Mouse (Mus musculus): ENCODE results near the gene Rab3a. TPM values are rescaled to one million over a fixed set of nuclear protein-coding genes. Genes with fewer than 3 reads are reported as not detected.

Gene Rab3a
- polyA plus RNA-seq, 1 experiment, result 34.9 TPM

DNA sequence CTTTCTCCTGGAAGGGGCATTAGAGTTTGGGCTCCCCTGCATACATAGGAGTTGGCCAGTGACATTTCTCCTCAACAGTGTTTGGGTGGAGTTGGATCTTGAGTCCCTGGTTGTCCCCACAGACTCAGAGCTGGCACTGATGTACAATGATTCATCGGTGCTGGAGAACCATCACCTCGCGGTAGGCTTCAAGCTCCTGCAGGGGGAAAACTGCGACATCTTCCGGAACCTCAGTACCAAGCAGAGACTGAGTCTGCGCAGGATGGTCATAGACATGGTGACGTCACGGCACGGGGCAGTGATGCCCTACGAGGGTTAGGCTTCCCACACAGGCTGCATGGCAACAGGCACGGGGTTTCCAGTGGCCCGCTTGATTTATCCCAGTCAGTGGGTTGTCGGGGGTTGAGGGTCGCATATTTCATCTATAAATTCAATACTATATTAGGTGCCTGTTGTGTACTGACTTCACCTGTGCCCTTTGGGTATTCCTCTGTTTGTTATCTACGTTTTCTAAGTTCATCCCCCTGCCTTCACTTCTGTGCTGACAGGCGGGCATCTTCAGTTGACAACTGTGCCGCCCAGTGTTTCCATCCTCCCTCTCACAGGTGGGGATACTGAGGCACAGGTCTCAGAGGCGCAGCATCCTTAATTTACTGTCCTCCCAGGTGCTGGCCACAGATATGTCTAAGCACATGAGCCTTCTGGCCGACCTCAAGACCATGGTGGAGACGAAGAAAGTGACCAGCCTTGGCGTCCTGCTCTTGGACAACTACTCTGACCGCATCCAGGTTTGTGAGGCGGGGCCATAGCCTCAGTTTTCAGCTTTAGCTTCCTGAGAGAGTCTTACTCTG, 6.0 kb upstream of the Rab3a start:
- H3K79me2 ChIP-seq (ENCODE audit: control insufficient read depth, insufficient read depth), result no peaks in the 10 kb centered on the region
- no peak overlapping the region for H3K4me2 ChIP-seq (ENCODE audit: low read depth)
- no peaks in the 10 kb centered on the region for H3K36me3 ChIP-seq (ENCODE audit: control insufficient read depth, insufficient read depth)
- H3K27me3 ChIP-seq (ENCODE audit: control insufficient read depth, insufficient read depth, insufficient read length), result peaks cover 29% of the 10 kb centered on the region
- H3K4me3 ChIP-seq, result no peak overlapping the region
- H3ac ChIP-seq (ENCODE audit: control insufficient read depth, insufficient read length), result no peak overlapping the region
- TF ChIP-seq CEBPB (IDR thresholded peaks at IDR 0.05; ENCODE audit: insufficient read depth, poor library complexity, severe bottlenecking) (no peak), TCF12 (IDR thresholded peaks at IDR 0.05; ENCODE audit: insufficient read depth, poor library complexity, severe bottlenecking) (no peak), POLR2A (IDR thresholded peaks at IDR 0.05; ENCODE audit: insufficient read length, low read depth) (no peak), POLR2AphosphoS2 (IDR thresholded peaks at IDR 0.05; ENCODE audit: insufficient read length, low read depth) (no peak), MYOG (IDR thresholded peaks at IDR 0.05; ENCODE audit: control insufficient read depth in 1 of 3, insufficient read depth in 1 of 3, insufficient read length in 2 of 3, low read depth in 2 of 3) (no peak), USF1 (IDR thresholded peaks at IDR 0.05; ENCODE audit: low read depth) (no peak), E2F4 (IDR thresholded peaks at IDR 0.05; ENCODE audit: insufficient read depth) (no peak), SRF (IDR thresholded peaks at IDR 0.05; ENCODE audit: control insufficient read depth, insufficient read length, low read depth) (no peak), TCF3 (IDR thresholded peaks at IDR 0.05; ENCODE audit: insufficient read length, low read depth) (no peak), MYOD1 (IDR thresholded peaks at IDR 0.05; ENCODE audit: control insufficient read depth in 1 of 3, insufficient read length in 2 of 3, low read depth in 2 of 3) (no peak), REST (IDR thresholded peaks at IDR 0.05; ENCODE audit: insufficient read depth, insufficient read length) (no peak), MAX (IDR thresholded peaks at IDR 0.05; ENCODE audit: low read depth) (no peak)

DNA sequence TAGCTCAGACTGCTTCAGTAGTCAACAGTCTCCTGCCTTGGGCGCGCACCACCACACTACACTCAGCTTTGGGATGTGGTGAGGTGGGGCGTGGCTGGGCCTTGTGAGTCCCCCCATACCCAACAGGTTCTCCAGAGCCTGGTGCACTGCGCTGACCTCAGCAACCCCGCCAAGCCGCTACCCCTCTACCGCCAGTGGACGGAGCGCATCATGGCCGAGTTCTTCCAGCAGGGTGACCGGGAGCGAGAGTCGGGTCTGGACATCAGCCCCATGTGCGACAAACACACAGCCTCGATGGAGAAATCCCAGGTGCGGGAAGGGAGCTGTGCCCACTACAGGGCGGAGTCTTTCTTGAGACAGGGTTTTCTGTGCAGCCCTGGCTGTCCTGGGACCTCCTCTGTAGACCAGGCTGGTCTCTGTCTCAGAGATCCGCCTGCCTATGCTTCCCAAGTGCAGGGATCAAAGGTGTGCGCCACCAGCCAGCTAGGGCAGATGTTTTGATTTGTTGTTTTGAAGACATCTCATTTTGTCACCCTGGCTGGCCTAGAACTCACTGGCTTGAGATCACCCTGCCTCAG, 5.3 kb upstream of the Rab3a start:
- Histone ChIP-seq H3K4me2 (ENCODE audit: low read depth) (no peak overlapping the region), H3K27me3 (ENCODE audit: control insufficient read depth, insufficient read depth, insufficient read length) (peaks cover 23% of the 10 kb centered on the region), H3K79me2 (ENCODE audit: control insufficient read depth, insufficient read depth) (no peaks in the 10 kb centered on the region), H3K4me3 (no peak overlapping the region), H3K36me3 (ENCODE audit: control insufficient read depth, insufficient read depth) (no peaks in the 10 kb centered on the region), H3ac (ENCODE audit: control insufficient read depth, insufficient read length) (no peak overlapping the region)
- no peak for TF ChIP-seq REST (IDR thresholded peaks at IDR 0.05; ENCODE audit: insufficient read depth, insufficient read length)
- TF ChIP-seq TCF3 (IDR thresholded peaks at IDR 0.05; ENCODE audit: insufficient read length, low read depth), result no peak
- no peak for TF ChIP-seq TCF12 (IDR thresholded peaks at IDR 0.05; ENCODE audit: insufficient read depth, poor library complexity, severe bottlenecking)
- no peak for TF ChIP-seq POLR2A (IDR thresholded peaks at IDR 0.05; ENCODE audit: insufficient read length, low read depth)
- no peak for TF ChIP-seq POLR2AphosphoS2 (IDR thresholded peaks at IDR 0.05; ENCODE audit: insufficient read length, low read depth)
- no peak for TF ChIP-seq SRF (IDR thresholded peaks at IDR 0.05; ENCODE audit: control insufficient read depth, insufficient read length, low read depth)
- TF ChIP-seq MAX (IDR thresholded peaks at IDR 0.05; ENCODE audit: low read depth), result no peak
- TF ChIP-seq CEBPB (IDR thresholded peaks at IDR 0.05; ENCODE audit: insufficient read depth, poor library complexity, severe bottlenecking), result no peak
- no peak for TF ChIP-seq MYOD1 (IDR thresholded peaks at IDR 0.05; ENCODE audit: control insufficient read depth in 1 of 3, insufficient read length in 2 of 3, low read depth in 2 of 3)
- TF ChIP-seq E2F4 (IDR thresholded peaks at IDR 0.05; ENCODE audit: insufficient read depth), result no peak
- TF ChIP-seq USF1 (IDR thresholded peaks at IDR 0.05; ENCODE audit: low read depth), result no peak
- no peak for TF ChIP-seq MYOG (IDR thresholded peaks at IDR 0.05; ENCODE audit: control insufficient read depth in 1 of 3, insufficient read depth in 1 of 3, insufficient read length in 2 of 3, low read depth in 2 of 3)

DNA sequence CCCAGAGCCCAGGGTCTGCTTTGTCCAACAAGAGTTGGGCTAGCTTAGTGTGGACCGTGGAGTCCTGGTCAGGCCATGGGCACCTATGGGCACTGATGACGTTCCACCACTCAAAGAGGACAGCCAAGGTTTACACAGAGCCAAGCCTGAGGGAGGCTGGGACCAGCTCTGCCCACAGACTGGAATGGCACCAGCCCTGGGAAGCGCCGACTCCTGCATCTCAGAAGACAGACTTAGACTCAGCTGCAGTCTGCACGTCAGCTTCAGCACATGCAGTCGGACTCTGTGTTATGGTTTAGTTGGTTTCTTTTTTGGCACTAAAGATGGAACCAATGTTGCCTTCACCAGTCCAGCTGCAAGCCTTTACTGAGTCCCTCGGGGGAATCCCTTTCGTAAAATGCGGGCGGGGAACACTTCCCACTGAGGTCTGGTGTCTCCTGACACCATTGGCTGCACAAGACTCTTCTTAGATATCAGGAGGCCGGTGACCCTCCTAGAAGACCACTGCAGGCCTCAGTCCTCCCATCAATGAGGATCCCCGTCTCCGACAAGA, 4.3 kb upstream of the Rab3a start:
- Histone ChIP-seq H3K4me2 (ENCODE audit: low read depth) (no peak overlapping the region), H3K4me3 (no peak overlapping the region), H3K27me3 (ENCODE audit: control insufficient read depth, insufficient read depth, insufficient read length) (peaks cover 20% of the 10 kb centered on the region), H3K36me3 (ENCODE audit: control insufficient read depth, insufficient read depth) (no peaks in the 10 kb centered on the region), H3ac (ENCODE audit: control insufficient read depth, insufficient read length) (no peak overlapping the region), H3K79me2 (ENCODE audit: control insufficient read depth, insufficient read depth) (no peaks in the 10 kb centered on the region)
- no peak for TF ChIP-seq CEBPB (IDR thresholded peaks at IDR 0.05; ENCODE audit: insufficient read depth, poor library complexity, severe bottlenecking)
- TF ChIP-seq TCF3 (IDR thresholded peaks at IDR 0.05; ENCODE audit: insufficient read length, low read depth), result no peak
- TF ChIP-seq MYOG (IDR thresholded peaks at IDR 0.05; ENCODE audit: control insufficient read depth in 1 of 3, insufficient read depth in 1 of 3, insufficient read length in 2 of 3, low read depth in 2 of 3), result no peak
- no peak for TF ChIP-seq TCF12 (IDR thresholded peaks at IDR 0.05; ENCODE audit: insufficient read depth, poor library complexity, severe bottlenecking)
- TF ChIP-seq MAX (IDR thresholded peaks at IDR 0.05; ENCODE audit: low read depth), result no peak
- TF ChIP-seq SRF (IDR thresholded peaks at IDR 0.05; ENCODE audit: control insufficient read depth, insufficient read length, low read depth), result no peak
- no peak for TF ChIP-seq POLR2AphosphoS2 (IDR thresholded peaks at IDR 0.05; ENCODE audit: insufficient read length, low read depth)
- no peak for TF ChIP-seq REST (IDR thresholded peaks at IDR 0.05; ENCODE audit: insufficient read depth, insufficient read length)
- no peak for TF ChIP-seq MYOD1 (IDR thresholded peaks at IDR 0.05; ENCODE audit: control insufficient read depth in 1 of 3, insufficient read length in 2 of 3, low read depth in 2 of 3)
- TF ChIP-seq USF1 (IDR thresholded peaks at IDR 0.05; ENCODE audit: low read depth), result no peak
- no peak for TF ChIP-seq E2F4 (IDR thresholded peaks at IDR 0.05; ENCODE audit: insufficient read depth)
- no peak for TF ChIP-seq POLR2A (IDR thresholded peaks at IDR 0.05; ENCODE audit: insufficient read length, low read depth)

DNA sequence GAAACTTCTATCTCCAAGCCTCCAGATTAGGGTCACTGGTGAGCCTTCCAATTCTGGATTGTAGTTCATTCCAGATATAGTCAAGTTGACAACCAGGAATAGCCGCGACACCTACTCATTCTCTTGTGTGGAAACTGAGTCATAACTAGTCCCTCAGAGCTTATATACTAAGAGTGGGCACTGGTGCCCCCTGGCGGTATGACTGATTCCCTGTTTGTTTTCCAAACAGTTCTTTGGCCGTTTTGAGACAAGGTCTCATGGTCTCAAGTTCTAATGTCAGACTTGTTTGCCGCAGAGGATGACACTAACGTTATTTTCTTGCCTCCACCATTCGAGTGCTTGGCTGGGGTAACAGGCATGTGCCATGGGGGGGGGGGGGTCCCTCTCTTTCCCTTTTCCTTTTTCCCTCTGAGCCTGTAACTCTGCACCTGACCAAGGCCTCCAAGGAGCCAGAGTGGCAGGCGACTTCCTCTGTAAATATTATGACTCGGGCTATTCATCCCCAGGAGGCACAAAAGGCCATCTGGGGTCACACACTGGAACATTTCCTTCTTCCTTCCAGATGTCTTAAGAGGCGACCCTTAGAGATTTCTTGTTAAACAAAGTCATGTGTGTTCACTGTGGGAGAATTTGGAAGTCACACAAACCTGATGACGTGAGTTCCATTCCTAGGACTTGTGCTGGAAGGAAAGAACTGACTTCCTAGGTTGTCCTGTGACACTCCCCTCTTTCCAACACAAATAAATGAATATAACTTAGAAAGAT, 2.3 kb upstream of the Rab3a start:
- Histone ChIP-seq H3K36me3 (ENCODE audit: control insufficient read depth, insufficient read depth) (no peaks in the 10 kb centered on the region), H3K27me3 (ENCODE audit: control insufficient read depth, insufficient read depth, insufficient read length) (peaks cover 6% of the 10 kb centered on the region), H3K79me2 (ENCODE audit: control insufficient read depth, insufficient read depth) (no peaks in the 10 kb centered on the region), H3K4me2 (ENCODE audit: low read depth) (peak overlapping the region; percentile 87), H3ac (ENCODE audit: control insufficient read depth, insufficient read length) (no peak overlapping the region), H3K4me3 (peak overlapping the region; percentile 6)
- TF ChIP-seq USF1 (IDR thresholded peaks at IDR 0.05; ENCODE audit: low read depth) (no peak), SRF (IDR thresholded peaks at IDR 0.05; ENCODE audit: control insufficient read depth, insufficient read length, low read depth) (no peak)

All from myocyte (in vitro differentiated cells).